Mouse (Mus musculus): ENCODE measurements around the gene Phgr1.
A peak's percentile ranks its signal among the peaks of the same experiment; 100 is the strongest.

The Phgr1 gene

DNA sequence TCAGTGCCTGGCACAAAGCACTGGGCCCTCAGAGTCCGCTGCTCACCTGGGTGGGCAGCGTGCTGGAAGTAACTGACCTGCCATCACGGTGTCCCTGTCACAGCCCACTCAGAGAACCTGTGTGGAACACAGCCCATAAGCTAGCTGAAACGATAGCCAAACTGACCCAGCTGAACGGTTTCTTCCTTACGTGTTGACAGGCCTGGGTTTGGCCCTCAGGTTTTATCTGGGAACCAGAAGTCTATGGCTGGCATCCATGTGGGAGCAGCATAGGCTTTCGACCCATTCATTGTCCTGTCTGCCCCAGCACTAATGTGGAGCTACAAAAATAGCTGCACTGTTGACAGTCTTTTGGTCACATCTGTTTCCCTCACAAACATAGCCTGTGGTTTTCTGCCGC is 22.1 kb upstream of the Phgr1 start:
- no peak for DNase-seq (ENCODE audit: low read depth, low spot score)

DNA sequence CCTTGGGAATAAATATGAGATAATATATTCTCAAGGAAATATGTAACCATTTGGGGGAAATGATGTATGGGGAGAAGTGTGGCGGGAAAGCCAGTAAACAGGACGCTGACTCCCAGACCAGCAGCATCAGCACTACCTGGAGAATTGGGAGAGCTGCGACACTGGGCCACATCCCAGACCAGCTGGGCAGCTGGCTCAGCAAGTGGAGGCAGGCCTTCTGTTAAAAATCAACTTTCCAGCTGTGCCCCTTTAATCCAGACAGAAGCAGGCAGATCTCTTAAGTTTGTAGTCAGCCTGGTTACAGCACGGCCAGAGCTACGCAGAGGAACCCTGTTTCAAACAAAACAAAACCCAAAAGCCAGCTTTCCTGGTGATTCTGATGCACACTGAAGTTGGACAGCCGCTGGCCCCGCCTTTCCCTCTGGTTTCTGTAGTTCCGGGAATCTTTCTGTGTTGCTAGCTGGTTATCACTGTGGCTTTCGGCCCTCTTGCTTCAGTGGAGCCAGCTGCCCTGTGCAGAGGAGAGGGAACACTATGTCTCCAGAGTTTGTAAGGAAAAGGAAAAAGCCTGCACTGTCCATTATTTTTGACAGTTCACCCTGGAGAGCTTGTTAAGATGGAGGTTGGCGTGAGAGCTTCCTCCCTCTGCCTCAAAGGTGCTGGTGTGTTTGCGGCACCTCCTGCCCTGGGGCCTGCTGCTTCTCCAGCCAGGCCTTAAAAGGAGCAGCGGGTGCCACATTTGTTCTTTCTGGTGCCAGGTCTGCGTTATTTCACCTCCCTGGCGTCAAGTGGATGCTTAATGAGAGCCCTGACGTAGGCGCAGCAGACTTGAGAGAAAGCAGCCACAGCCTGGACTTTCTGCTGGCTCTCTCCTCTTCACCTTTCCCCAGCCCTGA is 20.4 kb upstream of the Phgr1 start:
- DNase-seq (ENCODE audit: low read depth, low spot score) = no peak

DNA sequence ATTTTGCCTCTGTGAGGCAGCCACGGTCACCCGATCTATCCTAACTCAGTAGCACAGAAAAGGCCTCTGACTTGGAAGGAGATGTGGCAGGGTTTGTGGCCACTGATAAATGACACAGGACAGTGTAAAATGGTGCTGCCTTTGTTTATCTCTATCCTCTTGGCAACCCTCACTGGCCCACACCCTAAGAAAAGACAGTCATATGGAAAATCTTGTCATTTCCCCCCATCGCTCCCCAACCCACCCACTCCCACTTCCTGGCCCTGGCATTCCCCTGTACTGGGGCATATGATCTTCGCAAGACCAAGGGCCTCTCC is 19.8 kb upstream of the Phgr1 start:
- DNase-seq (ENCODE audit: low read depth, low spot score) = no peak

DNA sequence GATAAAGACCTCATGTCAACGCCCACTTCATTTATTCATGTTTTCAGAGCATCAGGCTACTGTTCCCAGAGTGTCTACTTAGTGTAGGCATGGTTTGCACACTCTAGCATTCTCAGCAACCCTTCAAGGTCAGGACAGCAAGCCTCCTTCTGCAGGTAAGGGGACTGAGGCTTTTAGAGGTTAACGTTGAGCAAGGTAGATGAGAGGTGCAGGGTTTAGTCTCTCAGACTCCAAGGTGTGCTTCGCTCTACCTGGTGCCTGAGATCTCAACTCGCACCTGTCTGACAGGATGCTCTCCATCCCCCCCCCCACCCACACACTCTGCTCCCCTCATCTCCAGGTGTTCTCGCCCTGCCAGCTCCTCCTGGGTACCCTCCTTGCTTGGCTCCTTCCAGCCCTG is 18.4 kb upstream of the Phgr1 start:
- no peak for DNase-seq (ENCODE audit: low read depth, low spot score)

DNA sequence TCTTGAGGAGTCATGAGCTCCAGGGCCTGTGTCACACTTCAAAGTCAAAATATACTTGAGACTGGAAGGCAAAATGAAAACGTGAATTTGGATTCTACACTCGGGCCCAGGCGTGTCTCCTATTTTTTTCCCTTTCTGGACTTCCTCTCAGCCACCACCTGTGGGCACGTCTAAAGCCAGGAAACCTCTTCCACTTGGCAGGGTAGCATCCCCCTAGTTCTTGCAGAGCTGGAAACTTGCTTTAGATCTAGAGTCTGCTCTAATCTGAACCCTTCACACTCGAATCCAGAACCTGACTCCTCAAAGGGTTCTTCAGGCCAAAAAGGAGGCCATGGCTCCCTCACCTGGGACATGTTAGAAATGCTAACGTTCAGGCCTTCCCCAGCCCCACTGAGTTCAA is 17.2 kb upstream of the Phgr1 start:
- DNase-seq (ENCODE audit: low read depth, low spot score) = no peak

- no peak for DNase-seq (ENCODE audit: low read depth, low spot score)
Measured at GRCm38 (mm10) chr2:118756103-118756502, 16.5 kb upstream of the Phgr1 start.

DNA sequence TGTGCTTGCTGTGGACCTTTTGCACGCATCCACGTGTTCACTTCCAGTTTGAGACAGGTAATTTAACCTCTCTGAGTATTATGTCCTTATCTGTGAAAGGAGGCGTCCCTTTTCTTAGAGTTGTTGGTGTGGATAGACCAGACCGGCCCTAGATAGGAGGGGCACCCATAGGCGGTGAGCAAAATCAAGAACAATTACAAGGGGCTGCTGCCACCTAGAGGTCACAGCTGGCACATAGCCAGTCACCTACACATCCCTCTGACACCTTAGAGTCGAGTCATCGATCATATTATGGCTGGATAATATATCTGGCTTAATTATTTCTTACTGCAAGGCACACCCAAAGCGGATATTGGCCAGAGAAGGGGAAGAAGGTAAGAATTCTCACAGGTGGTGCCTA is 12.7 kb upstream of the Phgr1 start:
- DNase-seq (ENCODE audit: low read depth, low spot score) = peak; percentile 88

GRCm38 (mm10) chr2:118760311-118761025 is 12.1 kb upstream of the Phgr1 start:
- no peak for DNase-seq (ENCODE audit: low read depth, low spot score)

- DNase-seq (ENCODE audit: low read depth, low spot score) = no peak
Measured at GRCm38 (mm10) chr2:118761358-118761757, 11.2 kb upstream of the Phgr1 start.

DNA sequence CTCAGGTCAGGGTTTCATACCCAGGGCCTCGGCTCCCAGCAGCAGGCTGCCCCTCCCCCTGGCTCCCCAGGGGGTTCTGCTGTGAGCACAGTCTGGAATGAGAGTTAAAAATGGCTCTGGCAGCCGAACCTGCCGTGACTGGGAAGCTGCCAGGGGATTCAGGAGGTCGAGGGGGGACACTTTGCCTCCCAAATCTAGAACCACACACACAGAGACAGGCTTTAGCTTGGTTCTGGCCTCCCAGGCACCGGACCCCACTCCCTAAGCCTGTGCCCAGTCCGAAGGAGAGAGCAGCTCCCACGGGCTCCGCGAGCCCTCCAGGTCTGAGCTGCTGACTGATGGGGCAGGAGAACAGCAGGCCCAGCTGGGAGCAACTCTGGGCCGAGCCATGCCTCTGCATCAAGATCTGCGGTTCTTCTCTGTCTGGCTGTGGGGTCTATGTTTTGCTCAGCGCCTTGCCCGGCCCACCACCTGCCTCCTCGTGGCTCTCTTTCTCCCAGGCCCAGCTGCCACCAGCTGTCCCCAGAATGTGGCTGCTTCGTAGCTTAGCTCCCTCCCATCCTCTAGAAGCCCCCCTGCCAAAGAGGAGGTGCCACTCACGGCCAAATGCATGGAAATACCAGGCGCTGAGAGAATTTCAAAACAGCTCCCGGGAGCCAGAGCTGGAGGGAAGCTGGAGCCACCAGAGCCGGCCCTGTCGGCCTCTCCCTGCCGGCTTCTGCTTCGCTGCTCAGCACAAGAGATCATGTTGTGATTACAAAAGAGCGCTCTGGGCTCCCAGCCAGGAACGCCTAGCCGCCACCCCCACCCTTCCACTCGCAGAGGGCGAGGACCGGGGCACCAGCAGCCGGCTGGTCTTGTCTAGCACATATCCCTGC is 10.4 kb upstream of the Phgr1 start, which contains the start of gene Ccdc9b:
TSS of gene Ccdc9b (minus strand) at position 756 of the 878 bp plus-strand sequence.
- DNase-seq (ENCODE audit: low read depth, low spot score) = peak; percentile 69

DNA sequence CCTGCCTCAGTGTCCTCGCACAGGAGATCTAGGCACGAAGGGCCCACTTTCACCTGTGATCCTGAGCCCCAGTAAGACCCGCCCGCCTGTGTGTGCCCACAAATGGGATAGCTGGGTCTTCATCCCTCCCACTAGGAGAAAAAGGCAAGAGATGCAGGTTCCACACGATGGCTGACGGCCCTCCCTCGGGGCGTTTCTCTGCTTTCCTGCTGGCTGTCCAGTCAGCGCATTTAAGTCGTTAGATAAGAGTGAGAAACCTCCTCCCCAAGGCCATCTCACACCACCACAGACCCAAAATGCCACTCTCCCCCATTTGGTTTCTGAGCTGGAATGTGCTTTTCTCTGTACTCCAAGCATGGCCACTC is 9.8 kb upstream of the Phgr1 start:
- DNase-seq (ENCODE audit: low read depth, low spot score) = no peak

- DNase-seq (ENCODE audit: low read depth, low spot score) = no peak
Measured at GRCm38 (mm10) chr2:118763469-118763868, 9.1 kb upstream of the Phgr1 start.

- DNase-seq (ENCODE audit: low read depth, low spot score) = peak; percentile 71
Measured at GRCm38 (mm10) chr2:118764094-118764831, 8.3 kb upstream of the Phgr1 start.

GRCm38 (mm10) chr2:118764875-118765274 is 7.7 kb upstream of the Phgr1 start:
- DNase-seq (ENCODE audit: low read depth, low spot score) = no peak

- DNase-seq (ENCODE audit: low read depth, low spot score) = no peak
Measured at GRCm38 (mm10) chr2:118766041-118767033, 6.2 kb upstream of the Phgr1 start.

DNA sequence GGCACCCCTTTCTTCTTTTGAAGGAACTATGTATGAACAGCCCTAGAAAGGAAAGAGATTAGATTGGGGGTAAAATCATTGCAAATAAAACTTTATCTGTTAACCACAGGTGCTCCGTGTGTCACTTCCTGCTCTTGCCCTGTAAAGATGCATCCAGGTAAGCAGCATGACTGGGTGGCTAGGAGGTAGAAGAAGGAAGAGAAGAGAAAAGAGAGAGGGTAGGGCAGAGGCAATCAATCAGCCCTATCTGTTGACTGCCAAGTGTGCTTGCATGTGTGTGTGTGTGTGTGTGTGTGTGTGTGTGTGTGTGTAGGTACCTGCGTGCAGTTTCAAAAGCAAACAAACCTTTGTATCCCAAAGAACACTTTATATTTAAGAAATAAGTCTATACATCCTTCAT is 2.0 kb downstream of the Phgr1 start:
- DNase-seq (ENCODE audit: low read depth, low spot score) = no peak

GRCm38 (mm10) chr2:118775396-118775795 is 2.8 kb downstream of the Phgr1 start:
- DNase-seq (ENCODE audit: low read depth, low spot score) = no peak

- DNase-seq (ENCODE audit: low read depth, low spot score) = no peak
Measured at GRCm38 (mm10) chr2:118775846-118776245, 3.3 kb downstream of the Phgr1 start.

GRCm38 (mm10) chr2:118776295-118776694 is 3.7 kb downstream of the Phgr1 start:
- DNase-seq (ENCODE audit: low read depth, low spot score) = no peak

DNA sequence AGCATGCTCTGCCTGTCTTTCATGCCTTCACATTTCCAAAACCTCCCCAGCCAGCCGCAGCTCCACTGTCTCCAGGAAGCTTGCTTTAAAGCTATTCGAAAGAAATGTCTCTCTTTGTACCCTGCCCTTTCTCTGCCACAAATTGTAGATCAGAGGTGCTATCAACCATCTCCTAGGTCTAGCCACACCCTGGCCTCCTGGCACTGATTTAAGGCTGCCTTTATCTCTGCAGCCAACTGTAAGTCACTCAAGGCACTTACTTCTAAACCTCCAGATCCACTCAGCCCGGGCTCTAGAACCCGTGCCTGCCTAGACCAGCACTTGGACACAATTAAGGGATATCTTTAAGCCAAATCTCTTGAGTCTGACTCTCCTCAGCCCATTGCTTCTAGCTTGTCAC is 5.8 kb downstream of the Phgr1 start:
- DNase-seq (ENCODE audit: low read depth, low spot score) = no peak

Data from CD4-positive, CD25-positive, alpha-beta regulatory T cell, adult 2 months (primary cell).